Mouse (Mus musculus): ENCODE results near the gene Cct4.

- no peak for TF ChIP-seq CTCF (IDR thresholded peaks at IDR 0.05; ENCODE audit: extremely low read depth, insufficient read length, insufficient replicate concordance, low read depth, low read length)
- no peak for TF ChIP-seq POLR2A (IDR thresholded peaks at IDR 0.05; ENCODE audit: low read depth, low read length)
Observed at GRCm38 (mm10) chr11:22991218-22991835, 1.0 kb downstream of the Cct4 start.
